Mouse (Mus musculus) lung, adult 2 months (tissue): Measurements from ENCODE around the gene Tas1r2.

Experiments
- CTCF ChIP-seq: fragments of 200-500 bp; IDR thresholded peaks from 2 replicates; pipeline ENCODE4 v1.5.1; 2011; ENCODE audit warnings: mild to moderate bottlenecking, low read length, control low read depth; ENCODE audit not compliant: insufficient read depth
- POLR2A ChIP-seq: fragments of 200-500 bp; IDR thresholded peaks from 2 replicates; pipeline ENCODE4 v1.6.1; 2011; ENCODE audit warnings: low read depth, mild to moderate bottlenecking, control low read depth, low read length, borderline replicate concordance; ENCODE audit errors: extremely low read depth

GRCm38 (mm10) chr4:139616276-139617000 lies 36.9 kb upstream of the Tas1r2 start:
- TF ChIP-seq CTCF (no peak), POLR2A (peak; percentile 69; the same call in 1 of the 2 replicates)
